Comparison of ENCODE assay signal across 21 mouse cellular contexts in the genomic region with DNA sequence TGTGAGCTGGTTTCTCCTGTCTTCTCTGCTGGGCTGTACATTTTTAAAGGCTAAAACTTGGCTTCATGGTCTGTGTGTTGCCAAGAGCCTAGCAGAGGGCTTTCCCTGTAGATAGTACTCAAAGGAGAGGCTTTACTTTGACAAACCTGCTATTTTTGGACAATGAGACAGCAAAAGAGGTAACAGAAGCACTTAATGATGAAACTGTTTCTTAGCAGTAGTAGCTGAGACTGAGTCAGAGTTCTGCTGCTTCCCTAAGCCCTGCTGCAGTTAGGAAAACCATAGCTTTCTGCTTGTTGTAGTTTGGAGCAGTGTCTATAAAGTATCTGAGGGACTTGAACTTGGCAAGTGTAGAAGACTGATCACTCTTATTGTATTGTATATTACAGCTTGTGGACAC. TPM values are rescaled to one million over a fixed set of nuclear protein-coding genes. Genes with fewer than 3 reads are reported as not detected.
DNase-seq lines count a peak whose midpoint lies in the region; ATAC-seq and TF ChIP-seq lines count a peak whose summit lies in the region.
"Had no signal": no experiment of that assay in that cellular context is flagged by ENCODE, and none has a peak within 500 bp of the region (broad histone marks: within the 10 kb centered on the region; RNA-seq: fewer than 3 reads in every experiment).

No protein-coding gene starts in this region.

- no peaks in the 10 kb centered on the region for H3K79me2 ChIP-seq in heart, adult 2 months (replicated peaks; ENCODE audit: control insufficient read depth, insufficient read depth, low read length)

- no peak for TF ChIP-seq CTCF in heart, adult 2 months (IDR thresholded peaks at IDR 0.05)
- no peak for TF ChIP-seq CTCF in layer of hippocampus, adult 2 months (conservative IDR thresholded peaks at IDR 0.05)

- no peak for TF ChIP-seq POLR2A in heart, adult 2 months (IDR thresholded peaks at IDR 0.05; ENCODE audit: insufficient read depth, low read depth, low read length)

- no peaks in the 10 kb centered on the region for H3K27me3 ChIP-seq in heart, adult 2 months (ENCODE audit: control insufficient read depth, insufficient read depth, low read length)
- H3K27me3 ChIP-seq in megakaryocyte, embryonic 14.5 days (replicated peaks) = no peaks in the 10 kb centered on the region
- H3K27me3 ChIP-seq in heart, embryonic 16.5 days (ENCODE audit: control insufficient read depth, insufficient read depth, low read length) = no peaks in the 10 kb centered on the region
- H3K27me3 ChIP-seq: embryonic facial prominence, embryonic 15.5 days; forebrain, embryonic 12.5 days; hindbrain, embryonic 12.5 days; liver, embryonic 15.5 days; stomach, embryonic 15.5 days had no signal

- H3K27ac ChIP-seq in heart, adult 2 months = peak overlapping the region; percentile 94
- peak overlapping the region; percentile 97 for H3K27ac ChIP-seq in heart, embryonic 16.5 days (ENCODE audit: low read length)
- H3K27ac ChIP-seq in layer of hippocampus, adult 2 months = no peak overlapping the region
- H3K27ac ChIP-seq: embryonic facial prominence, embryonic 15.5 days; forebrain, embryonic 12.5 days; hindbrain, embryonic 12.5 days; kidney, postnatal 0 days; liver, embryonic 15.5 days; stomach, embryonic 15.5 days had no signal

- H3K36me3 ChIP-seq in heart, adult 2 months (ENCODE audit: control insufficient read depth, insufficient read depth, low read length) = peaks cover 53% of the 10 kb centered on the region
- H3K36me3 ChIP-seq in megakaryocyte, embryonic 14.5 days (replicated peaks; ENCODE audit: low read length) = peaks cover 62% of the 10 kb centered on the region
- H3K36me3 ChIP-seq in heart, embryonic 16.5 days (ENCODE audit: control insufficient read depth, insufficient read depth) = peaks cover 45% of the 10 kb centered on the region

- no peak for TF ChIP-seq EP300 in heart, adult 2 months (IDR thresholded peaks at IDR 0.05; ENCODE audit: insufficient read depth, low read depth, low read length)

- H3K4me3 ChIP-seq in heart, adult 2 months = no peak overlapping the region
- peak overlapping the region; percentile 83 for H3K4me3 ChIP-seq in megakaryocyte, embryonic 14.5 days (replicated peaks)
- H3K4me3 ChIP-seq in heart, embryonic 16.5 days (ENCODE audit: low read length) = no peak overlapping the region
- H3K4me3 ChIP-seq in layer of hippocampus, adult 2 months = no peak overlapping the region
- H3K4me3 ChIP-seq: embryonic facial prominence, embryonic 15.5 days; forebrain, embryonic 12.5 days; hindbrain, embryonic 12.5 days; liver, embryonic 15.5 days; stomach, embryonic 15.5 days had no signal

- no peak for ATAC-seq in megakaryocyte, adult 5-6 weeks (ENCODE audit: poor library complexity, severe bottlenecking)
- no peak for ATAC-seq in heart, embryonic 16.5 days (replicated peaks; ENCODE audit: extremely low read depth, insufficient read depth, low FRiP score)
- ATAC-seq: midbrain, embryonic 16.5 days had no signal

- DNase-seq in heart, adult 2 months = no peak
- DNase-seq in heart, adult 9 months (ENCODE audit: low spot score in 2 of 2) = no peak
- DNase-seq in layer of hippocampus, adult 2 months (ENCODE audit: low spot score in 2 of 2) = no peak
- no peak for DNase-seq in left cerebral cortex, postnatal 4 days
- DNase-seq: B cell, adult 2 months; cerebellum, adult 9-10 months; kidney, adult 18-20 months; layer of hippocampus, postnatal 36 days; right cerebral cortex, postnatal 25 days; thymus, adult 18-20 months; thymus, postnatal 4 days had no signal

- peaks cover 10% of the 10 kb centered on the region for H3K4me1 ChIP-seq in heart, adult 2 months (ENCODE audit: control insufficient read depth, insufficient read depth, low read length)
- H3K4me1 ChIP-seq in megakaryocyte, embryonic 14.5 days = peaks cover 62% of the 10 kb centered on the region
- peaks cover 14% of the 10 kb centered on the region for H3K4me1 ChIP-seq in heart, embryonic 16.5 days (ENCODE audit: control insufficient read depth, insufficient read depth, low read length)
- H3K4me1 ChIP-seq: embryonic facial prominence, embryonic 15.5 days; forebrain, embryonic 12.5 days; hindbrain, embryonic 12.5 days; liver, embryonic 15.5 days; stomach, embryonic 15.5 days had no signal

- no peak overlapping the region for H3K4me2 ChIP-seq in heart, embryonic 16.5 days (ENCODE audit: low read depth, low read length)
- H3K4me2 ChIP-seq: embryonic facial prominence, embryonic 15.5 days; forebrain, embryonic 12.5 days; hindbrain, embryonic 12.5 days; liver, embryonic 15.5 days; stomach, embryonic 15.5 days had no signal

- intact Hi-C loops in heart, adult 2 months (cut with DNase I) = loop anchor here (5.0 kb wide), 1 partner anchor 205 kb away; no protein-coding TSS in a partner anchor
- intact Hi-C loops in left cerebral cortex, postnatal 4 days (cut with DNase I) = loop anchor here (5.0 kb wide), 1 partner anchor 175 kb away; no protein-coding TSS in a partner anchor

- no peaks in the 10 kb centered on the region for H3K9me3 ChIP-seq in megakaryocyte, embryonic 14.5 days
- no peaks in the 10 kb centered on the region for H3K9me3 ChIP-seq in heart, embryonic 16.5 days (replicated peaks; ENCODE audit: control insufficient read depth, low read length)
- H3K9me3 ChIP-seq: embryonic facial prominence, embryonic 15.5 days; forebrain, embryonic 12.5 days; hindbrain, embryonic 12.5 days; liver, embryonic 15.5 days; stomach, embryonic 15.5 days had no signal

- no peak overlapping the region for H3K9ac ChIP-seq in heart, adult 2 months (ENCODE audit: low read depth, low read length)
- H3K9ac ChIP-seq in heart, embryonic 16.5 days (ENCODE audit: low read length) = no peak overlapping the region; the same call in 1 of the 2 replicates
- H3K9ac ChIP-seq: embryonic facial prominence, embryonic 15.5 days; forebrain, embryonic 12.5 days; hindbrain, embryonic 12.5 days; liver, embryonic 15.5 days; stomach, embryonic 15.5 days had no signal

RNA-seq across cellular contexts. Expression of a gene that starts 16.6 kb away (rescaled TPM):
- 100 to 1,000 TPM; 103 to 129 TPM for total RNA-seq in heart, adult 2 months (2021)
- polyA plus RNA-seq in heart, adult 2 months (2012; rRNA removed) = 61.8 and 136 TPM in 2 replicates
- 0.61 and 0.91 TPM in 2 replicates for polyA plus RNA-seq in megakaryocyte, embryonic 14.5 days (2012; ENCODE audit: insufficient read depth, low replicate concordance)
- total RNA-seq in megakaryocyte, adult 5-6 weeks (2015) = 13.0 and 14.5 TPM in 2 replicates
- total RNA-seq in megakaryocyte, adult 5-6 weeks (2017) = 7.1 and 8.1 TPM in 2 replicates
- 93.2 and 97.2 TPM in 2 replicates for polyA plus RNA-seq in heart, embryonic 16.5 days (2015; fragmentation: Nextera tagmentation; extraction: Ambion mirVana)
- 10 to 100 TPM; 22.4 to 24.2 TPM for total RNA-seq in layer of hippocampus, adult 2 months (2021)
- 10 to 100 TPM; 32.5 to 39.2 TPM for total RNA-seq in left cerebral cortex, postnatal 4 days (2021)
